Mouse (Mus musculus) gastrocnemius, adult 18-20 months (tissue): ENCODE data around the gene Pard3. TPM values are rescaled to one million over a fixed set of nuclear protein-coding genes. Genes with fewer than 3 reads are reported as not detected.

Source experiments
- DNase-seq: peaks from one replicate; pipeline ENCODE4 v3.0.0; 2021; ENCODE audit warnings: low spot score
- total RNA-seq, 2 experiments: library from RNA; stranded (reverse); gene quantifications; 2 replicates each; pipeline ENCODE4 v1.2.3; 2021

Gene Pard3
- total RNA-seq, 2 experiments from 2014 or later, result 27.7 to 28.5 TPM

DNA sequence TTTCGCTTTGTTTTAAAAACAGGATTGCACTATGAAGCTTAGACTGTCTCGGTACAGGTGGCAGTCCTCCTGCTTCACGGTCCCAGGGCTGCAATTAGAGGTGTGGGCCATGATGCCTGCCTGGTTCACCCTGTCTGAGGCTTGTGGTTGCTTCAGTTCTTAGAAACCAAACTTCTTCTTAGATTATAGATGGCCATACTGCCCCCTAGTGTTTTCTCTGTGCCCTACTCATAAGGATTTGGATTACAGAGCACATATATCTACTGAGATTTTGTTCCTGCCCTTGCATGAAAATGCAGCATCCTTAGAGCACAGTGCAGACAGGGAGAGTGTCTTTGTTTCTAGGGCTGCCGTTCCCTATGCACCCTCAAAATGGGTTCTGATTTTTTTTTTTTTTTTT, 114.9 kb downstream of the Pard3 start:
- DNase-seq, result peak; percentile 52

DNA sequence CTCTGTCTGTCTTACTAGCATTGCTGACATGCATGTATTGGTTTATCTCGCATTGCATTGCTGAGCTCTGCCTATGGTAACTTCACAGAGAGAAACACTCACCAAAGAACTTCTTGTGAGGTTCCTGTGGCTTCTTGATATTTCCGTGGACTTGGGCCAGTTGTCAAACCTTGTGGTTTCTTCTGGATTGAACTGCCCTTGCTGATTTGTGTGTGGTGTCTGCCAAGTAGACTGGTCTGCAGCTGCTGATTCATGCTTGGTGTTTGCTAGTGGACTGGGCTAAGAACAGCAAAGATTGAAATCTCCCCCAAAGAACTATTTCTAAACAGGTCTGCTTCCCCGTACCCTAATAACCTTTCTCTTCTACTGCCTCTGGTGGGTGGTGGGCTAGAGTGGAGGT, 117.6 kb downstream of the Pard3 start:
- DNase-seq, result no peak

DNA sequence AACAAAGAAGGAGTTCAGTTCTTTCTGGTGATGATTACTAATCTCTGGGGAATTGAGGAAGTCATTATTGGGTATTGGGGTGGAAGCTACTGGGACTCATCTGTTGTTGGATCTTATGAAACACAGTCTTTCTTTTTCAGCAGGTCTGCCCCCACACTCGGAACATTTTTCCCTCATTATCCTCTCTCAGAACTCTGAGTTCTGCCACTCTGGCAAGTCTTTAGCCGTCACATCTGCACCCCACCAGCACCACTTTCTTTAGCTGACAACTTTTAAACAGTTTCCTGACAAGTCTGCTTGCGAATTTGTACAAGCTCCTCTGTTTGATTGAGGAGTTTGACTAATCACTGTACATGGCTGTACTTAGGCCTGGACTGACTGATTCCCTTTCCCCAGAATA, 118.4 kb downstream of the Pard3 start:
- no peak for DNase-seq

DNA sequence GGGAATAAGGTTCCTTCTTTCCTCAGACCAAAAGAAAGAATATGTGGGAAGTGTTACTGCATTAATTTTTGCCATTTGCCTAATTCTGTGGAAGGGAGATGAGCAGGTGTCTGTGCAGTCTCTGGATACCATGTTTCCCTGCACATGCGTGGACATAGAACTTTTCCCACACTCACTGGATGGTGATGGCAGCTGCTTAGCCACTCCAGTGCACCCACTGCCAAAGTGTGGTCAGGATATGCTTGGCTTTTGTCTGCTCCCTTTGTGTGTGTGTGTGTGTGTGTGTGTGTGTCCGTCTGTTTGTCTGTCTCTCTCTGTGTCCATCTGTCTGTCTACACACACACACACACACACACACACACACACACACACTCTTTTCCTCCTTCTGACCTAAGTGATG, 119.8 kb downstream of the Pard3 start:
- DNase-seq, result no peak

DNA sequence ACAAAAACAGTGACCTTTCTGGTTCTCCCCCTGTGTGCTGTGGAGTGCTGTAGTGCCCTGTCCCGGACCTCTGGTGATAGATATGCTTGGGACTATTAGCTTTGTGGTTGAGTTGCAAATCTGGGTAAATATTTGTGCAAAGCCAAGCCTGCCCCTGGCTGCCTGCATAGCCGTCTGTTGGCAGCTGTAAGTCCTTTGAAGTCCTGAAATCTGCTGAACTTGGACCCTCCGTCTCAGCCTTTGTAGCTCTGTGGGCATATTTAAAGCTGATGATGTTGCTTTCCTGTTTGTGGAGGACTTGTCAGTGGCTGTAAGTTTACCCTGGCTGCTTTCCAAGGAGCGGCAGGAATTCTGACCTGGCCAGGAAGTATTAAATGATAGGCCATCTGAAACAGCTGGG, 120.3 kb downstream of the Pard3 start:
- no peak for DNase-seq

DNA sequence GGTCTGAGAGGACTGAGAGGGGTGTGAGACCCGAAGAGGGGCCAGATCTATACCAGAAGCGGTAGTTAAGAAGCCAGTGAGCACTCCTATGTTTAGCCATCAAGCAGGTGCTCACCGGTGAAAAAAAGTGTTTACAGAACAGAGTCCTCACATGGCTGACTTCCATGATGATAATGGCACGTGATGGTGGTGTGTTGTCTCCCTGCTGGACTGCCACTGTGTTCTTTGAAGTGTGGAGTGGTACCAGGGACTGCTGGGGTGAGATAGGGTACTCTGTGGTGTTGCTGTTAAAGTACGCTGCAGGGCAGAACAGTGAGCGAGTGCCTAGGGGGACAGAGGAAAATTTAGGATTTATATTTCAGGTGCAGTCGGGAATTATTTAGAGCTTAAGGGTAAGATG, 122.2 kb downstream of the Pard3 start:
- DNase-seq, result no peak

DNA sequence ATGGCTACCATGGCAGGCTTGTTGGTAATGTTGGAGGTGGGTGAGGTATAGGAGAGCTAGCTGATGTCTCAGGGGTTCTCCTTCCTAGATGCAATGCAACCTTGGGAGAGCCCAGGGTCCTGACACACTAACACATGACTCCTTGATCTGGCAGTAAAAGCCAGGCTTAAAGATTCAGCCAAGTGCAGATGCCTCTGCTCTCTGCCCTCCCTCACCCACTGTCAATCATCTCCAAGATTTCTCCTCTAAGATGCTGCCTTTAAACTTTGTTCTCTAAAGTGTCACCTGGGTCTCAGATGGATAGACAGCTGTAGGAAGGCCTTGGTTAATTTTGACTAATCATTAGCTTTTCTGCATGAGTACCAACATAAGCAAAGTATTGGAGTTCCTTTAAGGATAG, 125.0 kb downstream of the Pard3 start:
- DNase-seq, result no peak

DNA sequence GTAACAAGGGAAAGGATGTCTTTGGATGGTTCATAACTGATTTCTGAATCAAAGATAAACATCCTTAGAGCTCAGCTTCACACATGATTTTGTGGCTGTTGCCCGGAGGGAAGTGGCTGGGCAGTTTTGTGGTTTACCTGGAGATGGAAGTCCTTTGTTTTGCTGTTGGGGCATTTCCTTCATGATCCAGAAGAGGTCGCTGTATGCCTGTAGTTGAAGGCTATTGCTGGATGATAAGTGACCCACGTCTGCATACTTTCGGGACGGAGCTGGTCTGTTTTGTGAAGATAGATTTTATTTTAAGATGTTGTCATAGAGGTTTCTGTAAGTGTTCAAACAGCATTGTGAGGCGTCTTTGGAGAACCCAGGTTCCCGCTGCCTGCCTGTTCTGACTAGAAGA, 126.7 kb downstream of the Pard3 start:
- peak; percentile 66 for DNase-seq

DNA sequence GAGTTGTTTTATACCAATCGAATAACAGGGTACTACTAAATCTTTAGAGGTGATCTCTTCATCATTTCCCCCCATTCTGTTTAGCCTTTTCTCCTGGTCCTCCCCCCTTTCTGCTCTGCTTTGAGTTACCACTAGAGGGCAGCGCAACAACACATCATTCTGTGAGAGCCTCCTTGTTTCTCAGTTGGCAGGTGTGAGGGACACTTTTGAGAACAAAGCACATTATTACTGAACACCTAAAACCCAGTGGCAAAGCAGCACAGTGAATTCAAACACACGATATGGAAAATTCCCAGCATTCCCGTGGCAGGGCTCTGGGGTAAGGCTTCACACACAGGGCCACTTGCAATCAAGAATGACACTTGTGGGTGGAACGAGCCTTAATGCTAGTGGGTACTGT, 127.7 kb downstream of the Pard3 start:
- peak; percentile 65 for DNase-seq

DNA sequence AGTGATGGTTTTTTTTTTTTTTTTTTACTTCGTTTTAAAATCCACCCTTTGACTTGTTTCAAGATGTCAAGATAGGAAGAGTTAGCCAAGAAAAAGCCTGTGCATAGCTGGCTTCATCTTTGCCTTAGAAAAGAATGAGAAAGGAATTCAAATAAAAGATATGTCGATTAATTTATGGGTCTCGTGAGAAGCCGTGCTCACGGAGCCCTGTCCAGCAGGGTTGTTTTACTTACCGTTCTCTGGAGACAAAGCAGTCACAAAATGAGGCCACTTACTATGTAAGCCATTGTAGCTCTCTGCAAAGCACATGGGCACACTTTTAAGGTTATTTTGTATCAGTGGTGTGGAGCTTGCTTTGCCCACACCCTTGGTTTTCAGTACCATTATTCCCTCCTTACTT, 128.1 kb downstream of the Pard3 start:
- DNase-seq, result no peak

DNA sequence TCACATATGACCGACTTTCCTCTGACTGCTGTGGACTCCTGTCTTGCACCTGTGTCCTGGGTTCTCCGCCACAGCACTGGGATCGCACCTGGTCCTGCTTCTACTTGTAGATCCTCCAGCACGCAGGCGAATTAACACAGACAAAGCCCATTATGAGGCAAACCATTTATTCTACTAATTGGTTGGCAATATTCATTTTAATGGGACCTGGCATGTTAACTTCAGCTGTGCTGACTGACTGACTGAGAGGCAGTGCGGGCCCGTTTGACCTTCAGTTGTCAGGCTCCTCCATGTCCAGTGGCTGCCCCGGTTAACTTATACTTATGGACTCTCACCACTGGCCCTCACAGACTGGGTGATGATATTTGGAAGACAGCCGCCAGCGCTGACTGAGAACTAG, 128.6 kb downstream of the Pard3 start:
- no peak for DNase-seq

DNA sequence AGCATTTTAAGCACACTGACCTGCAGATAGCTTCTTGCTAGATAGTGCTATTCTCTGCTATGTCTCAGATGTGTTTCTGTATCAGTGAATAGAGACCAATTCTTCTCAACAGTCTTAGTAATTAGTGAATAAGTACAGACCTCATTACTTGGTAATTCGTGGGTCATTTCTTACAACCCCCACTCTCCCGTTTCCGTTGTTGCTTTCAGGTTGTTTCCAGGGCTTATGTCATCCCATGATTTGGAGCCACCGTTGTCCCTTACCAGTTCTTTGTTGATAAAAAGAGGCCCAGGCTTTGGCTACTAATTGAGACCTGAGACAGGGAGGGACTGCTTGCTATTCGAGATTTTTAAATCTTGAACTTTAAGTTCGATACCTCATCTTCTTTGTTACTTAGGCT, 129.7 kb downstream of the Pard3 start:
- DNase-seq, result no peak

DNA sequence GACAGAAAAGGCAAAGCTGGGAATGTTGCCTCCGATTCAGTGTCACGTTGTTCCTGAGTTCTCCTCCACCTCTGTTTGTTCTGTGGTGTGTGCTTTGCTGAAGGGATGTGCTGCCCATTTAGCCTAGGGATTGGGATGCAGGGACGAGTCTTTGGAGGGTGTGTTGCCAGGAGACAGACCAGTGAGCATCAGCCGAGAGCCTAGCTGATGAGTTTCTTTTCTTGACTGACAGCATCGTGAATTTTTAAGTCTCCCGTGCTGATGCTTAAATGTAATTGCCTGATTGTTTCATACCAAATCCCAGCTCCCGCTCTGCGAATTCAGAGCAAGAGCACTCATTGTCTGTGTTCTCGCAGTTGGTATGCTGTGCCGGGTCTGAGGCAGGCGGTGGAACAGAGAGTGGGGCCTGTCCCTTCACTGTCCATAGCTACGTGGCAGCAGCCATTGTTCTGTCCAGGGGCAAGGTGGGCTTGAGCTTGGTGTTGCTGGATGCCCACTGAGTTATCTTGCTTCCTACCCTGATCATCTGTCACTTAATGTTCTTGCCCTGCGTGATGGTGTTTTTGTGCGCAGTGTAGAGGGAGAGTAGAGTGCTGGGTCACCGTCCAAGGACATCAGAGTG, 131.2 kb downstream of the Pard3 start:
- no peak for DNase-seq

DNA sequence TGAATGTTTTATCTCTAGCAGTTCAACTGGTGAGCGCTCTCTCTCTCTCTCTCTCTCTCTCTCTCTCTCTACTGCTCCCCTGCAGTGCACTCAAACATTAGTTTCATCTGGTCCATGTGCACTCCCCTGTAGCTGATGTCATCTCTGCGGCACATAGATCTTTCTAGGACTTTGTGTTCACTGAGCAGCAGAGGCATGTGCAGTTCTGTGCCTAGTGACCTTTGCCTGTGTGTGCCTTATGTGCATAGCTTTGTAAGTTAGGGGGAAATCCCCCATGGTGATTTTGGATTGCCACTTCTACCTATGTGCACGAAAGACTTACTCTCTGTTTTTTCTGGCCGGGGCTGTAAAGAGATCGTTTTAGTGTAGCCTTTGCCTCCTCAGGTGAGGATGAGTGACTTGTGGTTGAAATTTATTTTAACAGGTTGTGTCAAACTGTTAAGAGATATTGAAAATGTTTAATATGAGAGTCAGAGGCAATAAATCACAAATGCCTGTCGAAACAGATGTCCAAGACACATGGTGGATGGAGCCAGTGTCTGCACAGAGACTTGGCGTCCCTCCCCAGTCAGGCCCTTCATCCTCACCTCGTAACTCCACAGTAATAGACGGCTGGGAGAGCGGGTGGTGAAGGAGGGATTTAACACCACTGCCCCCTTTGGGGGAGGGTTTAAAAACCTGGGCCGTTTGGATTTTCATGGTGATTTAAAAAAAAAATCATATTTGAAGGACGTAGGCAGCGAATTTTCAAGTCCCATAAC, 133.0 kb downstream of the Pard3 start:
- no peak for DNase-seq

DNA sequence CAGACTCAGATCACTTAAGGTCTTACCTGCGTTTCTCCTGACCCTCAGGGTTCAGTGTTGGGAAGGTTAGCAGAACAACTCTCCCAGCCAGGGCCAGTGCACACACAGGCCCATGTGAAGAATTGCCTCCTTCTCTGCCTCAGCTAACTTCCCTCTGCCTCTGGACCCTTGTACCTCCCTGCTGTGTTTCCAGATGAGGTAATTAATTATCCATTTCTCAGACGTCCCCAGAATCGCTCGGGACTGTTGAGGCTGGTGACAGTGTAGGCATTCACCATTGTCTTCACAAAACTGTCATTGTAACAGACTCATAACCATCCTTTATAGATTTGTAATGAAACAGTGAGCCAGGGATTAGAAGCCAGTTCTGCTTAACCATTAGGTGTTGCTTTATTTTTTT, 143.8 kb downstream of the Pard3 start:
- no peak for DNase-seq

DNA sequence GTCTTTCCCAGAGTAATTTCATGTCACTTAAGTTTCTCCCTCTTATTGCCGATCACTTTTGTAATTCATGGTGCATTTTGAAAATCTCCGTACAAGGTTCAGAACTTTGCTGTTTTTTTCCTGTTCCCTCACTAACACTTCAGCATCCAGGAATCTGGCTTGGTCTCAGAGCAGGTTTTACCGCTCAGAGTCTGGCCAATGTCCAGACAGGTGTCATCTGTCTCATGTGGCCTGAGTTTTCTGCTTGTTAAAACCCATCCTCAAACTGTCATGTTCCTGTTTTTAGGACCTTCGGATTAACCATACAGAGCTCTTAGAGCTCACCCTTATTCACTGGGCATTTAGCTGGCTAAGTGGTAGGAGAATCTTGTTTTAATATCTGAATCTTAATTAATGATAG, 146.9 kb downstream of the Pard3 start:
- no peak for DNase-seq

DNA sequence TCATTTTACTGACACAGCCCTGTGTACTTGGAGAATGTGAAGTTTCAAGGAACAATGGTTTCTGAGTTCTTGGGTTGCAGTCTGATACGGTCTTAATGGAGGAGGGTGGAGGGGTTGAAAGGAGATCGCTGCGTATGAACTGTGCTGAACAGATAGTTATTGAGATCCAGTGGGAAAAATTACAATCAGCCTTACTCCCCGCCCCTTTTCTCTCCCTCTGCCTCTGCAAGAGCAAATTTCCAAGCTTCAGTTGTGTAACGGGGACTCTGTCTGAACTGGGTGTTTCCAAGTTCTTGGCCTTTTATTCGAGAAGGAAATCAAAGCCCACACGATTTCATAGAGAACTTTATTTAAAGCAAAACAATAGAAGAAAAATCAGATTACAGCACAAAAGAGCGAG, 150.6 kb downstream of the Pard3 start:
- DNase-seq, result no peak

DNA sequence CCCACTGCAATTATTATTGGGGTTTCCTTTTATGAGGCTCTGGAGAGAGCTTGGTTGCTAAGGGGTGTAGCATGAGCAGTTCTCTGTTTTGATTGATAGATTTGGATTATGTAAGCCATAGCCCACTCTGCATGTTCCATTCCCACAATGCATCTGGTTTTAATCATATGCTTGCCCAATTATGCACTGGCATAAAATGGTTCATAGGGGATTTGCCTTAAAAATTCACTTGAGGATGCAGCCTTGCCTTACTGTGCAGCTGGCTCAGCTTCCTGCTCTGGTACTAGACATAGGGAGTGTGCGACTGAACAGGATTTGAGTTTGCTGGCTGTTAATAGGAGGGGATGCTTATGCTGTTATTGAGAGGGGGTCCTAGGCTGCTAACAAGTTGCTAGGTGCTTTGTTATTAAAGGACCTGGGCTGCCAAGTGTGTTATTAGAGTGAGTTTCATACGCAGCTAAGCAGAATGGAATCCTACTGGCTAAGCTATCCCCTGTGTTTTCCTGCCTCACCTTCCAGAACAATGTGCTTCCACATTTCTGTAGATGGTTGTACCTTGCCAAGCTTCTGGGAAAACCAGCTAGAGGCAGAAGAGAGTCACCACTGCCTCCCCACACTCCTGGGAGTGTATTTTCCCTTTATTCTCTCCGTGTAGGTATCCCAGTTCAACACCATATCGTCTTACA, 151.2 kb downstream of the Pard3 start:
- no peak for DNase-seq

DNA sequence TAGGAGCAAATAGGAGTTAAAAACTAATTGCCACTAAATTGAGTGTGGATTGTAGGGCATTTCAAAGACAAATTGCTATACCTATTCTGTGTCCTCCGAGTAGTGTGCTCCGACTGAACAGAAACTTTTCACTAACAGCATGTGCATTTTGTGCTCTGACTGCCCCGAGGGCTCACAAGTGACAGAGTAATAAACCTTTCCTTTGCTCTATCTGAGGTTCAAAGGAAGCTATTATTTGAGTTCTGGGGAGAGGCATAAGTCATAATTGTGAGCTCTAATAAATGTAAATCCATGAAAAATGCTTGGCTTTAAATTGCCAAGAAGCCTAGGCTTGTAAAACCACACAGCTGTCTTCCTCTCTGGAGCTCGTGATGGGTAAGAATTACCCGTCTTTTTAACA, 156.5 kb downstream of the Pard3 start:
- no peak for DNase-seq

DNA sequence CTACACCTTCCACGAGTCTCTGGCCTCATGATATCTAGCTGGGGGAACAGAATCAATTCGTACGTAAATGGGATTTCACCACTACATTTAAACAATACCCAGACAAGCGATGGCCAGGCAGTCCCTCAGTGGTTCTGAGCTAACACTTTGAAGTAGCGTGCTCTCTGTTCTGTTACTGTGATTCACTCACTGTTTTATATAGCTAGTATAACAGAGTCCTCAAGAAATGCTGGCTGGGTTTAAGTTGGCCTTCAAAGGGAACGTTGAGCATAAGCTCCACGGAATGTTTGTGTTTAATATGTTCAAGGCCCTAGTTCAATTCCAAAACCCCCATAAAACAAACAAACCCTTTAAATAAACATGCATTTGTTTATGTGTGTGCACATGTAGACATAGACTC, 156.9 kb downstream of the Pard3 start:
- DNase-seq, result no peak

DNA sequence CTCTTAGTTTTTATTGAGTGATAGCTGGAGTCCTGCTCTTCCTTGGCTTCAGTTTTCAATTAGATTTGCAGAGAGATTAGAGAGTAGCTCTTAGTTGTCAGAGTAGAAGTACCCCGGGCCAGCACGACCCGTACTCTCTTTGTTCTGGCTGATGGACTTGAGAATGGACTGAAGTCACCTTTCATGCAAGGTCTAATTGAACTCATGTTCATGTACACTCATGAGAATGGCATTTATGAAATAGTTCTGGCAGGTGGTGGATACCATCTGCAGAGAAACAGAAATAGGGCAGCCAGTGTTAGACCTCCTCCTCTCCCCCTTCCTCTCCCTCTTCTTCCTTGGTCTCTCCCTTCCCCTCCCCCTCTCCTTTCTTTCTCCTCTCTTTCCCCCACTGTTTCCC, 158.7 kb downstream of the Pard3 start:
- DNase-seq, result no peak

DNA sequence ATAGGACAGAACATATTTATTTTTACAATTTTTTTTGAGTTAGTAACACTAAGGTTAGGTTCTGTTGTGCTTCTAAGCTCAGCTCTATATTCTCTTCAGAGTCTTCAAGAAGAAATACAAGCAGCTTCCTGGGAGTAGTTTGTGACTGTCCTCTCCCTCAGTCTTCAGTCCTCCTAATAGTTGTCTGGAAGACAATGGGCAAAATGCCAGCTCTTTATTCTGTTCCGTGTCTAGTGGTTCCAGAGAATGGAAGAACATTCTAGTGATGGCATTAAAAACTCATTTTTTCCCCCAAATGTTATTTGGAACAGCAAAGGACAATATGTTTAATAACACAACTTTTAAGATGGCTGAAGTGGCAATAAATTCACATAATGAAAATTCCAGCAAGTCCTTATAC, 163.3 kb downstream of the Pard3 start:
- DNase-seq, result no peak

DNA sequence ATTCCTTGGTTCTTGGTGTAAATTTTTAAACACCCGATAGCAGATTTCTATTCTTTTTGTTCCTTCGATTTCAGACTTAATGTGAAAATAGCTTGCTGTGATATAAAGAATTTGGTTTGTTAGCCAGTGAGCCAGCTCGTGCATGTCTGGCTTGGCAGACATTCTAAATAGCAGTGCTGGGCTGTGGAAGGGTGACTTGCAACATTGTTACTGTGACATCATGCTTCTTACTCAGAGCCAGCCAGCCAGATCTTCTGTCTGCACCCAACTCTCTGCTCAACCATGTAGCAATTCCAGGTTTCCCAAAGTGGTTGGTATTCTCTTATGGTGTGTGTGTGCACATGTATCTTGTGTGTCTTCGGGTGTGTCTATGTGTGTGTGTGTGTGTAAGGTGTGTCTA, 163.7 kb downstream of the Pard3 start:
- peak; percentile 13 for DNase-seq
